Mouse (Mus musculus) cortical plate, adult 2 months (tissue): ENCODE measurements around the gene I830077J02Rik. TPM values are rescaled to one million over a fixed set of nuclear protein-coding genes. Genes with fewer than 3 reads are reported as not detected.
"Not testable (repeated sequence)": the region's sequence is repeated elsewhere in the genome, so short reads cannot be mapped to it uniquely, and the experiment has no call there.

Experiments used
- H3K27ac ChIP-seq: fragments of 200-500 bp; 2 replicates; pipeline ENCODE4 v1.5.1; 2012; ENCODE audit warnings: low read length, control low read depth, inconsistent platforms; ENCODE audit not compliant: insufficient read depth
- H3K4me1 ChIP-seq: fragments of 200-500 bp; 2 replicates; pipeline ENCODE4 v1.6.1; 2011; ENCODE audit warnings: low read length; ENCODE audit not compliant: control insufficient read depth, insufficient read depth
- H3K4me3 ChIP-seq: fragments of 200-500 bp; 2 replicates; pipeline ENCODE4 v1.5.1; 2011; ENCODE audit warnings: mild to moderate bottlenecking, low read length, control low read depth; ENCODE audit not compliant: insufficient read depth
- CTCF ChIP-seq: fragments of 200-500 bp; IDR thresholded peaks from 2 replicates; pipeline ENCODE4 v1.5.1; 2011; ENCODE audit warnings: mild to moderate bottlenecking, control low read depth, low read length; ENCODE audit not compliant: insufficient read depth; ENCODE audit errors: extremely low read depth
- POLR2A ChIP-seq: fragments of 200-500 bp; IDR thresholded peaks from 2 replicates; pipeline ENCODE4 v1.6.1; 2011; ENCODE audit warnings: mild to moderate bottlenecking, low read length, control low read depth; ENCODE audit not compliant: insufficient read depth; ENCODE audit errors: extremely low read depth
- polyA plus RNA-seq: library from polyadenylated mRNA; depleted of rRNA; stranded (reverse); fragments of >200 nt; gene quantifications from 2 replicates; pipeline ENCODE4 v1.2.3, GENCODE M21; 2012

I830077J02Rik gene
- polyA plus RNA-seq, 1 experiment = 1.8 TPM

- no peak for TF ChIP-seq CTCF
- no peak overlapping the region for H3K27ac ChIP-seq
- no peak overlapping the region for H3K4me3 ChIP-seq
- H3K4me1 ChIP-seq = no peaks in the 10 kb centered on the region
Observed at GRCm38 (mm10) chr3:105921959-105922358, 10.5 kb downstream of the I830077J02Rik start.

- H3K4me1 ChIP-seq, H3K4me3 ChIP-seq, H3K27ac ChIP-seq: not testable (repeated sequence)
Observed at GRCm38 (mm10) chr3:105920743-105921142, 11.7 kb downstream of the I830077J02Rik start.

GRCm38 (mm10) chr3:105918355-105918745, 14.1 kb downstream of the I830077J02Rik start:
- Histone ChIP-seq H3K27ac (no peak overlapping the region), H3K4me1 (no peaks in the 10 kb centered on the region; the same call in 1 of the 2 replicates), H3K4me3 (no peak overlapping the region)
- TF ChIP-seq POLR2A (no peak), CTCF (no peak)

GRCm38 (mm10) chr3:105917656-105918354, 14.7 kb downstream of the I830077J02Rik start:
- H3K4me1 ChIP-seq = no peaks in the 10 kb centered on the region; the same call in 1 of the 2 replicates
- TF ChIP-seq POLR2A = no peak
- TF ChIP-seq CTCF = no peak
- H3K4me3 ChIP-seq = no peak overlapping the region
- H3K27ac ChIP-seq = no peak overlapping the region

- not testable (repeated sequence) for H3K27ac ChIP-seq, H3K4me1 ChIP-seq, H3K4me3 ChIP-seq
Observed at GRCm38 (mm10) chr3:105916455-105916854, 16.0 kb downstream of the I830077J02Rik start.

- Histone ChIP-seq H3K27ac (no peak overlapping the region), H3K4me1 (no peaks in the 10 kb centered on the region; the same call in 1 of the 2 replicates), H3K4me3 (no peak overlapping the region)
- TF ChIP-seq POLR2A (no peak), CTCF (no peak)
Observed at GRCm38 (mm10) chr3:105915281-105915680, 17.2 kb downstream of the I830077J02Rik start.

- Histone ChIP-seq H3K4me1 (no peaks in the 10 kb centered on the region; the same call in 1 of the 2 replicates), H3K27ac (no peak overlapping the region), H3K4me3 (no peak overlapping the region)
- TF ChIP-seq POLR2A (no peak), CTCF (no peak)
Observed at GRCm38 (mm10) chr3:105913839-105914681, 18.4 kb downstream of the I830077J02Rik start.

- no peaks in the 10 kb centered on the region; the same call in 1 of the 2 replicates for H3K4me1 ChIP-seq
- TF ChIP-seq POLR2A (no peak), CTCF (no peak)
- no peak overlapping the region for H3K4me3 ChIP-seq
- no peak overlapping the region for H3K27ac ChIP-seq
Observed at GRCm38 (mm10) chr3:105912097-105912880, 20.2 kb downstream of the I830077J02Rik start.

GRCm38 (mm10) chr3:105910519-105911190, 21.8 kb downstream of the I830077J02Rik start:
- no peak for TF ChIP-seq CTCF
- TF ChIP-seq POLR2A = no peak
- no peak overlapping the region for H3K27ac ChIP-seq
- no peaks in the 10 kb centered on the region; the same call in 1 of the 2 replicates for H3K4me1 ChIP-seq
- no peak overlapping the region for H3K4me3 ChIP-seq
